Mouse (Mus musculus) urinary bladder, postnatal 36 days (tissue): ENCODE data around the gene Sco1.
"Not testable (repeated sequence)": the region's sequence is repeated elsewhere in the genome, so short reads cannot be mapped to it uniquely, and the experiment has no call there.

ENCODE experiments used
- DNase-seq, 2 experiments: peaks; one replicate each; pipeline ENCODE4 v3.0.0; 2022; ENCODE audit warnings: low spot score in 2 of 2, mixed read lengths in 1 of 2

Gene Sco1

DNA sequence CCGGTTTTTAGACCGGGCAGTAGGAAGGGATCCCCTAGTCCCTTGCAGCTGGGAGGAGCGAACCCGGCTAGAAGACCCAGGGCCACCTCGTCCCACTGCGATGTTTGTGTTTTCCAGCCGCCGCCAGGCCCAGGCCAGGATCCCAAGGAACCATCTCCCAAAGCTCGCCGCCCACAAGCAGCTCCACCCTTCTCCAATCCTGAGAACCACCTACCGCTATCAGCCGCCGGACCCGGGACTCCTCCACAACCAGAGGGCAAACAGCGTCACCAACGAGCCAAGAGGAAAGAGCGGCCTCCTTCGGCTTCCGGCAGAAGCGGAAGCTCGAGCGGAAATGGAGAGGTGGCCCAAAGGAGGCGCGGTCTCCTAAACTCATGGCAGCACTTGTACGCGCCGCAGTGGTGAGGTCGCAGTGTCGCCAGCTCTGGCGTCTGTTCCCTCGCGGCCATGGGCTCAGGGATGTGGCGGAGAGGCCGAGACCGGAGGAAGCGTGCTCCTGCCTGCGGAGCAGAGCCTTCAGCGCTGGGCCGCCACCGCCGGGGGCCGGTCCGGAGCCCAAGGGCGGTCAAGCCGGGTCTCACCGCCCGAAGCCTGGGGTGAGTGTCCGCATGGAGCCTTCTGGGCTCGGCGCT is at the start of gene Sco1, which contains the start of gene Adprm:
Gene Sco1 (plus strand): TSS at position 350 of the 632 bp plus-strand sequence.
Gene Adprm (minus strand): TSS at position 274 of the 632 bp plus-strand sequence.
- peak; percentile 86 to 91 for DNase-seq

DNA sequence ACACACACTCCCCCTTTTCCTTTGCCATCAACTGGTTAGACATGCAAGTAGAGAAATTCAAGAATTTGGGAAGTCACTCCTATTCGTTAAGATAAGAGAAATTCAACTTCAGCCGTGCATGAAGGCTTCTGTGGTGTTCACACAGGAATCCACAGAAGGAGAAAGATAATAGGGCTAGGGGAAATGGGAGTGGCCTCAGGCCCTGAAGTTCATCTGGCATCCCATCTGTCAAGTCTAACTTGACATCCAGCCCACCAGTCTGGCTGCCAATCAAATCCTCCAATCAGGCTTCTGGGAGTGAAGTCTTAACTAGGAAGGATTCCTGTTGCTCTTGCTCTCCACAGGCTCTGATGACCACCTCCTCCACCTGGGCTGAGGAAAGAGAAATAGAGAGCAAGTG is 49.6 kb upstream of the Sco1 start:
- DNase-seq: no peak

DNA sequence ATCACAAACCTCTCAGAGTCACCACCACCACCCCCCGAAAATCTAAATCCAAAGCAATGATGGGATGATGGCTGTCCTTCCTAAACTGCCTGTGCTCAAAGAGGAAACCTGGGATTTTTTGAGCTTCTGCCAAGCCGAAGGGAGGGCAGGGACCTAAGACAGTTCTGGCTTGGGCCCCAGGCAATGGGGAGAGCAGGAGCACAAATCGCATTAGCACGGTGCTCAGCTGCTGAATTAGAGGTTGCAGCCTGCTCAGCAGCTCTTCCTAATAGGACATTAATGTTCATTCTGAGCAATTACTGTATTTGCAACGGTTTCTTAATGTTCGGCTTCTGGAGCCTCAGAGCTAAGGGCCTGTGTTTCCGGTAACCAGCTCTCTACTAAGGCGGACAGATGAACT is 44.5 kb upstream of the Sco1 start:
- no peak for DNase-seq

DNA sequence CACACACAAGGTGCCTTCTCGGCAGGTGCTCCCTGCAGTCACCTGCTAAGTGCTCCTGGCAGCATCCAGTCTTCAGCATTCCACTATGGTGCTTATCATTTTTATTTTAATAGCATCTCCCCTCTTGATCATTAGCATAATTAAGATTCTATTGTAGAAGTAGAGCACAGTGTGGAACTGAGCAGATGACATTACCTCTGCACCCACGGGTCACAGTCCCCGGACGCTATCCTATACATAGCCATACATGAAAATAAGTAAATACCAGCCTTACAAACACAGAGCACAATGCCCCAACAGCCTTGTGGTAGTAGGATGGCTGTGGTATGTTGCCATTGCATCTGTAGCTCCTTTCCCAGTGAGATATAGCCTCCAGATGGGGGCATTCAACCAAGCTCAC is 43.9 kb upstream of the Sco1 start:
- DNase-seq: no peak

DNA sequence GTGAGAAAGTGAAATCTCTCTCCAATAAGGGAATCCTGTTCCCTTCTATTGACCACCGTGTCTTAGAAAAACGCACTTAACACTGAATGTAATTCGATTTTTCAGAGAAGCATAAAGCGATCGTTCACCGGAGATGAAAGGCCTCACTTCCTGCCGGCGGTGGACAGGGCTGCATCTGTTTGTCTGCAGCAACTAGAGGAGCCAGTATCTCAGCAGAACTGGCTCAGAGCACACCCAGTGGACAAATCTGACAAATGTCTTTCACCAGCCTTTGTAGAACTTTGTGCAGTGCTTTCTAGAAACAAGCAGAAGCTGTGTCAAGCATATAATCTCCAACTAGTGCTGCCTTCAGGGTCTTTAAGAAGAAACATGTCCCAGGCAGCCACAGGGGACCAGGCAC is 42.0 kb upstream of the Sco1 start:
- DNase-seq: no peak

DNA sequence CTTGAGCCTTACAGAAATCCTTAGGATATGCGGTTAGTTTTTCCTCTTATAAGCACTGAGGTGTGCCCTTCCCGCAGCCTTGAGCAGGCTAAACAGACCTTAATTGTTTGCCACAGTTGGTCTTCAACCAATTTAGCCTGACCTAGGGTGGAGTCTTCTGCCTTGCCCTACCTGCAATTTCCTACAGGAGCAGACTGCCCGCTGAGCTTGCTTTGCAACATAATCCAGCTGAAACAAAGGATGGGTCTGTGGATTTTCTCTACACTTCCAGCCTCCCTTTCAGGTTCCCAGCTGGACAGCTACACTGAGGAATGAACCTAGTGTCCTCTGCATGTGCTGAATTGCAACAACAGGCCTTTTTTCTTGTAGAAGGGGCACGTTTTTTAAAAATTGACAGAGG is 40.8 kb upstream of the Sco1 start:
- no peak for DNase-seq

DNA sequence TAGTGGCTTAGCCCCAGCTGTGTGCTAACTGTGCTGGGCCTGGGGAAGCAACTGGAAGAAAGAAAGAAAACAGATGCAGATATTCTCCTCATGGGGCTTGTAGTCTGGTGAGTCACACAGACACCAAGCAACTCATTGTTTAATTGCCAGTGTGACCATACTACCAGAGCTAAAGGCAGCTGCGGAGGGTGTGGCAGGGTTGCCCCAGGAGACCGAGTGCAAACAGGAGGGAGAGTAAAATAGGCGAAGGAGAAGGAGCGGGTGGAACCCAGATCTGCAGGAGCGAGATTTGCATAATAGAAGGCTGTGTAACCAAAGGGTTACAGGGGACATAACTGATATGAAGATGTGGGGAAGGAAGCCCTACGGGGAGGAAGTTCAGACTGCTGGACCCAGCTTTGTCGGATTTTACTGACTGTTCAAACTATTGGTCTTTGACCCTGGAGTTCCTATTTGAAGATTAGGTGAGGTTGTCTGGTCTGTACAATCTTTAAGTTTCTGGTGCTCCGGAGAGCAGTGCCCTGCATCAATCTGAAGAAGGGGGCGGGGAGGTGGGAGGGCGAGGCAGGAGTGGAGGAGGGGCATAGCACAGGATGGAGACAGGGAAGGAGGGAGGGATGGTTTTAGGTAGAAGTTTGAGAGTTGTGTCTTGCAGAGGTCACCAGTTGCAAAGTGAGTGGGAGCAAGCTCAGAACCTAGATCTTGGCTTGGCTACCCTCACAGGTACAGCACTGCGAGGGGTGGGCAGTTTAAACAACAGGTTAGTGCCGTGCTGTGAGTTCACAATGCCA is 34.5 kb upstream of the Sco1 start:
- DNase-seq: peak; percentile 53 to 55

DNA sequence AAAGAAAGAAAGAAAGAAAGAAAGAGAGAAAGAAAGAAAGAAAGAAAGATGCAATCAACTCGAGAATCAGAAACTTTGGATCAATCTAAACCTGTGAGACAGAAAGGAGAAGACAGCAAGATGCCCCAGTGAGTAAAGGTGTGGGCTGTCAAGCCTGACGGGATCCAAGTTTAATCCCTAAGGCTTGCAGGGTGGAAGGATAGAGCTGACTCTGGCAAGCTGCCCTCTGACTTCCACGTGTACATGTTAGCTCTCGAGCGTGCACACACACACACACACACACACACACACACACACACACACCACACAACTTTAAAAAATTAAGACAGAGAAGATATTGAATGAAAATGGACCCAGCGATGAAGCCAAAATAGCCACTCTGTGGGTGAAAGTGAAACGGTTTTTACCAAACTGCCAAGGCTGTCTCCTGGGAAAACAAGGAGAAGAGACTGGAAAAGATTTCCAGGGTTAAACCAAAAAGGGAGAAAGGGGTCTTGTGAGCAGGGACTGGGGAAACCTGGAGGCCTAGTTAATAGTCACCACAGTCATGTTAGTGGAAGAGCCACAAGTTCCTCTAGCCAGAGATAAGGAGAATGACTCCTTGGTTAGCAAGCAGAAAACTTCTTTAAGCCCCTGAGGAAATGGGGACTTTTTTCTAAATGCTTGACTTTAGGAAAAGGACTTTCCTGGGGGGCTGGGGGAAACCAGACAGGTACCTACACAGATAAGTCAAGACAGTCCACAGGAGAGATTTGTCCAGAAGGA is 32.6 kb upstream of the Sco1 start:
- DNase-seq: no peak

DNA sequence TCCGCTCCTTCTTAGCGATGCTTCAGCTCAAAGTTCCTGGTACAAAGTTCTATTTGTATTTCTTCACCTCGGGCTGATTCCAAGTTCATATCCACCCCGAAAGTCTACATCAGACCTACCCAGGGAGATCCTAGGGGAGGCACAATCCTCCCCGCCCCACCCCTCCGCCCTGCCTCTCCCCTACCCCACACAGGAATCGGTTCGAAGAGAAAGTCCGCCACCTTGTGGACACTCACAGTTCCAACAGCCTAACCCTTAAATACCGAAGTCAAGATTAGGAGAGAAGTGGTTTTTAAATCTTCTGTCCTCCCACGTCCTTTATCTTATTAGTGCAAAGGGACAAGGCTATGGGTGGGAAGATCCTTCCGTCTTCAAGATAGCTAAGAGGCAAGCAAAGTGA is 31.5 kb upstream of the Sco1 start:
- peak; percentile 61 to 62 for DNase-seq

DNA sequence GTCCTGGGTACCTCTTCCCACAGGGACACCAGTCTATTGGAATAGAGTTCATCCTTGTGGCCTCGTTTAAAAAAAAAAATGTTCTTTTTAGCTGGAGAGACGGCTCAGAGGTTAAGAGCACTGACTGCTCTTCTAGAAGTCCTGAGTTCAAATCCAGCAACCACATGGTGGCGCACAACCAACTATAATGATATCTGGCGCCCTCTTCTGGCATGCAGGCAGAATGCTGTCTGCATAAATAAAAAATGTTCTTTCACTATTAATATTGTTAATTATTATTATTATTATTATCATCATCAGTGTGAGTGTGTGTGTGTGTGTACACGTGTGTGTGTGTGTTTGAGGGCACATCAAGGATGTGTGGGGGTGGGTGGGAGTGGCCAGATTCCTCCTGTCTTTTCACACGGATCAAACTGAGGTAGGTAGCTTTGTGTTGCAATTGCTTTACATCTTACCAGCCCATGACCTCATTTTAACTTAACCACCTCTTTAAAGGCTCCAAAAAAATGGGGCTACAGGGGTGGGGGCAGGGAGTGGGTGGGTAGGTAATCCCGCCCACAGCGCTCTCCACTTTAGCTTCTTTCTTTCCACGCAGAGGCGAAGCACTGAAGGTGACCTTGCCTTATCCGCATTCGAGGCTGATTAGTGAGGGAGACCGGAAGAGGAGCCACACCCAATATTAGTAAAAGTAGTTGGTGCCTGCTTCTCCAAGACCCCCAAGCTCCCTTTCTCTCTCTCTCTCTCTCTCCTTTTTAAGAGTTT is 29.9 kb upstream of the Sco1 start:
- DNase-seq: no peak

DNA sequence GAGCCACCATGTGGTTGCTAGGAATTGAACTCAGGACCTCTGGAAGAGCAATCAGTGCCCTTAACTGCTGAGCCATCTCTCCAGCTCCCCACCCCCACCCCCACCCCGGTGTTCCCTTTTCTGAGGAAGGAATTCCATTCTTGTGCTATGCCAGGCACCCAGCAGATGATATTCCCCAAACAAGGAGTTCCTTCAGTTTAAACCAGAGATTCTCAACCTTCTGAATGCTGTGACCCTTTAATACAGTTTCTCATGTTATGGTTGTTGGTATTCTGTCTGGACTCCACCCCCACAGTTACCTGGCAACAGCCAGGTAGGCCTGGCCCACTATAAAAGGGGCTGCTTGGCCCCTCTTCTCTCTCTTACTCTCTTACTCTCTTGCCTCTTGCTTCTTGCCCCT is 29.3 kb upstream of the Sco1 start:
- DNase-seq: not testable (repeated sequence)

DNA sequence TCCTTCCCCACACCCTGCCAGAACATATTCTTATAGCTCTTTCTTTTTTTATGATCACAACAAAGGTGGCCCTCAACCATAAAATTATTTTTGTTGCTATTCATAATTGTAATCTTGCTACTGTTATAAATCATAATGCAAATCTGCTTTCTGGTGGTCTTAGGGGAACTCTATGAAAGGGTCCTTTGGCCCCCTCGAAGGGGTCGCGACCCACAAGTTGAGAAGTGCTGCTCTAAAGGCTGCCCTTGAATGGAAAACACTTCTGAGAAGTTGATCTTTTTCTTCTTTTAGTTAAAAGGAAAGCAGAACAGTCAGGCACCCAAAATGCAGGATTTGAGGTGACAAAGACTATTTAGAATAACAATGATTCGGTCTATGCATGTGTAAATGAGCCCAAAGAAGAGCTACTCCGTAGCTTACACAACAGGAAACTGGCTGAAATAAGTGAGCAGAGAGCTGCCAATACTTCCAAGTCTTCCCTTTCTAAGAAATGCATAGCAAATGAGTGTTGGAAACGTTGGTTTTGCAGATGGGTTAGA is 28.6 kb upstream of the Sco1 start:
- DNase-seq: no peak

DNA sequence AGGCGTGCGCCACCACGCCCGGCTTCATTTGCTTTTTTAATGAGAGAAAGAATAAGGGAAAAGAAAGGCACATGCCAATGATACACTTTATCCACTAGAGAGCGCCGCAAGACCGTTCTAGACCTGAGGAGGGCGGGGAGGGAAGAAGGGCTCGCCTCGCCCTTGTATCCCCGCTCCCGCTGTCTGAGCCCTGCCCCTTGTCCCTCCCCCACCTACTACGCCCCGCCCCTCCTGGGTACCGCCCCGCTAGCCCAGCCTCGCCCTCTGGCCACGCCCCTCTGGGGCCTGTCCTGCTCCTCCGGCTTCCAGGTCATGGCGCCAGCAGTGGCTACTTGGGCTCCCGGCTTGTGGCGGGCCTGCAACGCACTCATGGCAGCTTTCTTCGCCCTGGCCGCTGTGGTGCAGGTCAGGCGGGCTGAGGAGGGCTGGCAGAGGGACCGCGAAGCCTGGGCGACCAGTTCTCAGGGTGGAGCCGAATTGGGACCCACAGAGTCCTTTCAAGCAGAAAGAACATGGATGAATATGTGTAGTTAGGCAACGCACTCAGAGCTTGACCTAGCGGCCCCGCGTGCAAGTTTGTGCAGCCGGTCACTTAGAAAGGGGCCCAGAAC is 27.5 kb upstream of the Sco1 start, which contains the start of gene Tmem220:
Gene Tmem220 (plus strand): TSS at position 288 of the 611 bp plus-strand sequence.
- peak; percentile 88 to 93 for DNase-seq

DNA sequence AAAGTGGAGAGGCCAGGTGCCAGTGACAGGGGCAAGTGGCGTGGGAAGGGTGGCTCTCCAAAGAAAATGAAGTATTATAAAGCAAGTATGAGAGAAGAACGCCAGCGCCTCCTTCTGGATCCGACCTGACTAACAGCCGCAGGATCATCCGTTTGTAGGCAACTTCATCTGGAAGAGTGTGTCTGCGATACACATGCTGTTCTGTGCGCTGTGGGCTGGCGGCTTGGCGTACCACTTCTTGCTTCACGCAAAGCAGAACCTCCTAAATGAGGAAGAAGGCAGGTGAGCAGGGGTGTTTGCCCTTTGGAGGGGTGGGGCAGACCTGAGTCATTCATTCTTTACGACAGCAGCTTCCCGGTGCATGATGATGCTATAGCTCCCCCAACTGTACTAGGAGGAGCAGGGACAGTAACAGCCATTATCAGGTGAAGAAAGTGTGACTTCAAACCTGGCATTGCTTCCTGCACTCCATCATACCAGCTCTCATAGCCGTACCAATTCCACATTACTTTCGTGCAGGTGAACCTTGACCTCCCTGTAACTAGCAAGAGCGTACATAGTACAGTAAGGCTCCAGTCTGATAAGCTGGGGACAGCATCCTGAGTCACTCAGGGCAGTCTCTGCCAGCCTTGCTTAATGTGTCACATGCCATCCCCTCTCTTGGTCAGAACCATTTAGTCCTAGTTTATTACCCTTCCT is 21.4 kb upstream of the Sco1 start:
- DNase-seq: no peak

DNA sequence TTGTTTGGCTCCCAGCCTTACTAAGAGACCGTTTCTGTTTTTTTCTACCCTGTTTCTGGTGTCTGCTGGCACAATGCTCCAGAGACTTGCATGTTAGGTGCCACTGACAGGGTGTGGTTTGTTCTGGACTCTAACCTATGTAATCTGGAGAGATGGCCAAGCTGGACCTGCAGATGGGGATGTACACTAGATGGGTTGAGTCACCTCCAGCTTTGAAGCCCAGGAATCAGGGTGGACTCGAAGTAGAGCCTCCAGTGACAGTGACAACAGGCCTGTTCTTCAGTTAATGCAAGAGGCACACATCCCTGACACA is 20.9 kb upstream of the Sco1 start:
- DNase-seq: no peak

DNA sequence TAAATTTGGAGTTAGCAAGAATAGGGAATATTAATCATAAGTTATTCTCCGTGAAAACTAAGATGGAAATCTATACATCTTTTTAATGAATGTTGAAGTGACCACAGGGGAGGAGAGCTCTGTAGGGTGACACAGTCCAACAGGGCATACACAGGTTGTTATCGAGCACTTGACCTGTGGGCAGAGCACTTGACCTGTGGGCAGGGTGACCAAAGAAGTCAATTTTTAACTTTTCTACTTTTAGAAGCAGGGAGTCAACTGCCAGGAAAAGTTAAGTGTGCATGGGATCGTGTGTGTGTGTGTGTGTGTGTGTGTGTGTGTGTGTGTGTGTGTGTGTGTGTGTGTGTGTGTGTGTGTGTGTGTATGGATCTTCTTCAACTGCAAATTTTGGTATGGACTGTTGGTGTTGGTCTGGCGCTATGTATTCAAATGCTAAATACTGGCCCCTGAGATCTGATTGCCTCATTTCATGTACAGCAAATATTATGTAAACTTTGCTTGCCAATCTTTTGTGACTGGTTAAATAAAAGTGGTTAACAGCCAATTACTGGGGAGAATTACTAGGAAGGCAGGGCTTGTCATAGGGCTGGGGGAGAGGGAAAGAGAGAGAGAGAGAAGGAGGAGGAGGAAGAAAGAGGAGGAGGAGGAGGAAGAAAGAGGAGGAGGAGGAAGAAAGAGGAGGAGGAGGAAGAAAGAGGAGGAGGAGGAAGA is 17.5 kb upstream of the Sco1 start:
- DNase-seq: no peak

DNA sequence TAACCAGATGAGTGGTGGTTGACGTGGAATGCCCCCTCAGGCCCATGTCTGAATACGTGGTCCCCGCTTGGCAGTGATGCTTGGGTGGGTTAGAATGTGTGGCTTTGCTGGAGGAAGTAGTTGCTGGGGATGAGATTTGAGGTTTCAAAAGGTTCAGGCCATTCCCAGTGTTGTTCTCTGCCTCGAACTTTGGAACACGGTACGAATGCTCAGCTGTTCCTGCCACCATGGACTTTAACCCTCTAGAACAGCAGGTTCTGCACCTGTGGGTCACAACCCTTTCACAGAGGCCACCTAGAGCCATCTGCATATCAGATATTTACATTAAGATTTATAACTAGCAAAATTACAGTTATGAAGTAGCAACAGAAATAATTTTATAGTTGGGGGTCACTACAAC is 16.2 kb upstream of the Sco1 start:
- no peak for DNase-seq

DNA sequence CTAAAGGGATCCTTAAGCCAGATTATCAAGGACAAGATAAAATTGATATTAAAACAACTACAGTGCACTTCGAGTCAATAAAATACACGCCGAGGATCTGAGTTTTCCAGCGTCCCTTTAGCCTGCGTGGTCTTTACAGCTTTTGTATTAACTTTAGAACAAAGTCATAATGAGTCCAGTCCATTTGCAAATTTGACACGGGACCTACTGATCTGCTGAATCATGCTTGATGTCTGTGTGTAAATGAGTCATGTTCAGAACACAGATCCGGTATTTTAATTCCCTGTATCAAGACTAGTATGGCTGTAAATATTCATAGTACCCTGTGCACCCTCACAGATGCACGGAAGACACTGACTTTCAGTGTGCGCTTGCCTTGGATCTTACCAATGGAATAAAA is 15.6 kb upstream of the Sco1 start:
- DNase-seq: no peak

DNA sequence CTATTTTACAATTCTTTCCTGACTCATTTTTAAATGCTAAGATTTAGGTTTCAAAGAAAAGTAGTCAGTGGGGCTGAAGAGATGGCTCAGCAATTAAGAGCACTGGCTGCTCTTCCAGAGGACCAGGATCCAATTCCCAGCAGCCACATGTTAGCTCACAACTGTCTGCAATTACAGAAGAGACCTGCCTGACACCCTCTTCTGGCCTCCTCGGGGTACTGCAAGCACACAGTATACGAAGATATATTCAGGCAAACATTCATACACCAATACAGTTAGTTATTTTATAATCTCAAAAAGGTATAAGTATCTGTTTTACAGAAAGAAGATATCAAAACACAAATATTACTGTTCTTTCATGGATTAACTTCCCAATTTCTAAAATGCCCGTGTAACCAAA is 12.7 kb upstream of the Sco1 start:
- DNase-seq: no peak

DNA sequence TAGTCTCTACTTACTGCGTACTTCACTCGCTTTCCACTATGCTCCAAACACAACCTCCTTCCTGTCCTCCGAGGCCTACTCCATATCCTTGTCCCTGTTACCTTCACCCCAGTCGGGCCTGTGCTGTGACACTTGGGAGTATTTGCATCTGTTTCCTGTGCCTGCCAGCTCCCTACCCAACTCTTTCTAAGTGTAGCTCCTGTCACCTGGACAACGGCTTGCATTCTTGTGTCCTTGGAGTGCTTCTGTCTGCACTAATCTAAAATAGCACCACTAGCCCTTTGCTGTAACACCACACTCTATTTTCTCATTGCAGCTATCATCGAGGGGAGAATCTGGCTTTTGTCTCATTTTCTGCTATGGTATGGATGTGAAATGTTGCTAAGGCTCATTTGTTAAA is 12.0 kb upstream of the Sco1 start:
- no peak for DNase-seq
